Mouse (Mus musculus): ENCODE data around the gene Mcm7.
"Not testable (repeated sequence)": the region's sequence is repeated elsewhere in the genome, so short reads cannot be mapped to it uniquely, and the experiment has no call there.

The Mcm7 gene

DNA sequence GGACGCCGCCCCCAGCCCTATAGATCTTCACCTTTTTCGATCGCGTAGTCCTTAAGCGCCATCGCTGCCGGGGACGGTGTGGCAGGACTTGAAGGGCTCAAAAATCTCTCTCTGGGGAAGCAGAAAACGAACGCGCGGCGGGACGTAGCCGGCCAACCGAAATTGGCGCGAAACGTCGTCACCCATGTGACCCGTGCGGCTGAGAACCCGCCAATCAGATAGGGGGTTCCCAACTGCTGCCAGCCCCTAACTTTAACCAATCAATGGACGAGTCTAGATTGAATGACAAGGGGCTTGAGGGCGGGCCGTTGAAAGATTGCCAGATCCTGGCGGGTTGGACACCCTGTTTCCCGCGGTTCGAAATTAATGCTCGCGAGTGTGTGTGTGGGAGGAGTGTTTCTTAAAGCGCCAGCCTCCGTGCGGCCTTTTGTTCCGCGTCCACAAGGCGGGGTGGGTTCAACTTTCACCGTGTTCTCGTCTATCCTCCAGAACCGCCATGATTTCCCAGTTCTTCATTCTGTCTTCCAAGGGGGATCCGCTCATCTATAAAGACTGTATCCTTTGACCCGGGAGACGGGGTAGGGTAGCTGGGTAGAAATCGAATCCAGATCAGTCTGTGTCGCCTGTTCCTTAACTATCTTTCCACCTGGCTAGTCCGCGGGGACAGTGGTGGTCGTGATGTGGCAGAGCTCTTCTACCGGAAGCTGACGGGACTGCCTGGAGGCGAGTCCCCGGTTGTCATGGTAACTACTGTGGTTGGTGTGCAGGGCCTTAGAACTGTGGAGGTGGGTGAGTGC, at the start of gene Mcm7, which contains the start of gene Ap4m1:
Gene Mcm7 (minus strand): TSS at position 728 of the 797 bp plus-strand sequence.
Gene Ap4m1 (plus strand): TSS at position 308 of the 797 bp plus-strand sequence.
- peak; percentile 100 for DNase-seq

GRCm38 (mm10) chr5:138219864-138220263, 47.6 kb upstream of the Mcm7 start:
- DNase-seq = no peak

DNA sequence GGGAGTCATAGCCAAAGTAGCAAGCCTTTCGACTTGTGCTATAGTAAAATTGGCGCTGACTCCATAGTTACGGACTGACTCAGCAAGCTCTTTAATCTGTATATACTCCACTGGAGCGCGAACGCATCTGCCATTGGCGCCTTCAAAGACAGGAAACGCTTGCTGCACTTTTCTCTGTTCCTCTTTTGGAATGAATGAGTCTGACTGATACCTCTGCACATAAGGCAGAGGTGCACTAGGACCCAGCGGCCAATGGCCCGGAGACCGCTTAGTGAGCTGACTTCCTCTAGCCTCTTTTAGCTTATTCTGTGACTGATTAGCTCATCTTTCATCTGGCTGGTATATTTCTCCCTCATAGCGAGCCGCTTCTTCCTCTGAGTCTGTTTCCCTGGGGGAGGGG, 44.4 kb upstream of the Mcm7 start:
- DNase-seq = not testable (repeated sequence)

DNA sequence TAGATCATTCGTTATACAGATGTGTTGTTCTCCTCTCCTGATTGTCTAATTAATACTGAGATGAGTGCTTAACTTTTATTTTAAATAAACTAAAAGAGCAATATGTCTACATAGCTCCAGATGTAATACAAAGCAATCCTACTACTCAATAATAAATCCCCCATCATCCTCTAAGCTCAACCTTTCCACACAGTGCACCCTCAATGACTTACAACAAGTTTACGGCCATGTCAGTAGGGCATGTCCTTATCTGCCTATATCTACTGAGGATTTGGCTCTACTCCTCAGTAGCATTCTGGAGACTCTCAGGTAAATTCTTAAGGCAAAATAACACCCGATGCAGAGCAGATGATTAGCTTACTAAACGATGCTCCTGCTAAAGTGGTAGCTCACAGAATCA, 35.7 kb upstream of the Mcm7 start:
- no peak for DNase-seq

GRCm38 (mm10) chr5:138207253-138207652, 35.0 kb upstream of the Mcm7 start:
- peak; percentile 93 for DNase-seq

- DNase-seq = no peak
Measured at GRCm38 (mm10) chr5:138202086-138202485, 29.9 kb upstream of the Mcm7 start.

DNA sequence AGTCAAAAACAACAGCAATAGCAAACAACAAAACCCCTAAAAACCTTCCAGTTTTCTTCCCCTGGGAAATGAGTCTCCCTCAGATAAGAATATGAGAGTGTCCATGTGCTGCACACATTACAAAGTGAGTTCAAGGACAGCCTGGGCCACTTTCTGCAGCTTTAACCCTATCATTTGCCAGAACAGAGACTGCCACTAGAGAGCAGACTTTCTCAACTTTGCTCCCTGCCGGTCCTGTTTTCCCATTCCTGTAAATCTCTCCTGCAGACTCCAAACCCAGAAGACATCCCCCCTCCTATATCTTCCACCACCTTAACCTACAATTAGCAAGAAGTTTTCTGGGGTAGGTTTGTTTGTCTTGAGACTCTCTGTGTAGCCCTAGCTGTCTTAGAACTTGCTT, 27.4 kb upstream of the Mcm7 start:
- peak; percentile 68 for DNase-seq

- peak; percentile 82 for DNase-seq
Measured at GRCm38 (mm10) chr5:138195463-138195862, 23.2 kb upstream of the Mcm7 start.

DNA sequence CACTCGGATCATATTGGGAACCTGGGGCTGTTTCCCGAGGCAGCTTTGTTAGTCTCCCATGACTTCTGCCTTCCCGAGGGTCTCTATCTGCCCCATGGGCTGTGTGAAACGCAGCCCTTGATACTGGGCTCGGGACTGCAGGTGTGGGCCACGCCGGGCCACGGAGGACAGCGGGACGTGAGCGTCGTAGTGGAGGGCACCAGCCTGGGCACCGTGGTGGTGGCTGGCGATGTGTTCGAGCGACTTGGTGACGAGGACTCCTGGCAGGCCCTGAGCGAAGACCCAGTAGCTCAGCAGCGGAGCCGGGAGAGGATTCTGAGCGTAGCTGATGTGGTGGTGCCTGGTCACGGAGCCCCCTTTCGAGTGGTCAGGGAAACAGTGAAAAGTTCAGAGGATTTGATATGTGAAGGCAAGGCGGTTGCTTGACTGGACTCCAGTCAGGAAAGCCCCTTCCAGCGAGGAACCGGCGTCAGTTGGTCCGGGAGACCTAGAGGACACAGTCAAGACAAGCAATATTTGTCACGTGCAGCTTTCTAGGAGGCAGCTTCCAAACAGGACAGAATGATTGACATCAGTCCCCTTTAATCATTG, 22.6 kb upstream of the Mcm7 start:
- DNase-seq = no peak

- DNase-seq = peak; percentile 98
Measured at GRCm38 (mm10) chr5:138193771-138194727, 21.8 kb upstream of the Mcm7 start, which contains the start of gene Mblac1. Mblac1 (plus strand) TSS chr5:138194314.

GRCm38 (mm10) chr5:138187661-138188306, 15.6 kb upstream of the Mcm7 start:
- DNase-seq = peak; percentile 98

- peak; percentile 99 for DNase-seq
Measured at GRCm38 (mm10) chr5:138186950-138187638, 14.9 kb upstream of the Mcm7 start, which contains the start of the genes Taf6 and Cnpy4. Taf6 (minus strand) TSS chr5:138187451. Cnpy4 (plus strand) TSS chr5:138187485.

DNA sequence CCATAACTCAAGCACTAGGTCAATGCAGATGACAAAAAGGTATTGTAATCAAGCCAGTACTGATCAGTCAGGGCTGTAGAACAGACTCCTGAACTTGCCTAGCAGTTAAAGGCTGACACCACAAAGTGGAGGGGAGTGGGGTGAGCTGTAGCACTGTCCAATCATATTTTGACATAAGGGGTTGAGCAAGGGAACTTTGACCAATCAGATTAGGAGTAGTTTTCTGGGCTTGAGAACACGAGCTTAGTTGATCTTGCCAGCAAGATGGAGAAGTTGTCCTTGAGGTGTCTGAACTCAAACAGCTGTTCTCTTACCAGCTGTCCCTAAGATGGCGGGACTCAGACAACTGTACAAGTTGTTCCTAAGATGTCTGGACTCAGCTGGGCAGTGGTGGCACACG, 995 bp upstream of the Mcm7 start:
- no peak for DNase-seq

DNA sequence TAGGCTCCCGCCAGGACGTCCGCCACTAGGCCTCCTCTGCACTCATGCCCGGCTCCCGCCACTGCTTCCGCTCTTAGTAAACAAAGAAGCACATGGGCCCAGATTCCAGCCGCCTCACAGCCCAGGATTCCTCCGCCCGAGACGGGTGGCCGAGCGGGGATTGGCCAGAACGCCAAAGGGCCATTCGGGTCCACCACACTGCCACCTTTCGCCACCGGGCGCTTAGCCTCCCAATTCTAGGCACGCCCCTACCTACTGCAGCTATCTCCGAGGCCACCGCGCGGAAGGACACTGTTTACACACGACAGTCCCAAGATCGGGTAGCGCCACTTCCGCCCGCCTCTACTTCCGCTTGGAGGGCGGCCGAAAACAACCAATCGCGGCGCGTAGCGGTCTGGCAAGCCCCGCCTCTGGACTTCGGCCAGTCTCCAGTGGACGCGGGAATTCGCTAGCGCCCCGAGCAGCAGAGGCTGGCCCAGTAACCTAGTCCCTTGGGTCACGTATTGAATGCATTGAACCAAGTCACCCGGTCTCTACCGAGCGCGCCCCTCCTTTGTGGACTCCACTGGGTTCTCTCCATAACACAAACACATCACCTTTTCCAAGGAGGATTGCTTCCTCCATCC, 1.2 kb downstream of the Mcm7 start:
- peak; percentile 100 for DNase-seq

GRCm38 (mm10) chr5:138165594-138165993, 6.6 kb downstream of the Mcm7 start:
- no peak for DNase-seq

DNA sequence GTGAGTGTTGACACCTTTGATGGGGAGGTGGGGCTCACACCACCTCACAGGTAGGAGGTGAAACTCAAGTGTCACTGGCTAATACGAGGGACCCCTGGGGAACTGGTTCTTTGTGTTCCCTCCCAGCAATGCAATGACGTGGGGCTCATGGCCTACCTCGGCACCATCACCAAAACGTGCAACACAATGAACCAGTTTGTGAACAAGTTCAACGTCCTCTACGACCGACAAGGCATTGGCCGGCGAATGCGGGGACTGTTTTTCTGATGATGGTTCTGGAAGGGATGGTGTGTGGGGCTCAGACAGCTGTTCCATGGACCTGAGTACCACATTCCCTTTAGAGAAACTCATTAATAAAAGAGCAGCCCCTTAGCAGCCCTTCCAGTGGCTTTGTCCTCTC, 8.6 kb downstream of the Mcm7 start:
- DNase-seq = peak; percentile 79

DNA sequence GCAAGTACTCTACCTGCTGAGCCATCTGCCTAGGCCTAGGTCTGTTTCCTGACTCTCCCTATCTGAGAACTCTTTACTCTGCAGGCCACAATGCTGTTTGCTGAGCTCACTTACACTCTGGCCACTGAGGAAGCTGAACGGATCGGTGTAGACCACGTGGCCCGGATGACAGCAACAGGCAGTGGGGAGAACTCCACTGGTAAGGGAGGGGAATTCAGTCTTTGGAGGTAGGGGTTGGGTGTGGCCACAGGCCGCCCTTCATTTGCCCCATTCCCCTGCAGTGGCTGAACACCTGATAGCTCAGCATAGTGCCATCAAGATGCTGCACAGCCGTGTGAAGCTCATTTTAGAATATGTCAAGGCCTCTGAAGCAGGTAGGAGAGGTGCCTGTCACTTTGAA, 9.2 kb downstream of the Mcm7 start:
- peak; percentile 84 for DNase-seq

GRCm38 (mm10) chr5:138160842-138161665, 11.2 kb downstream of the Mcm7 start, which contains the start of gene Cops6:
Cops6 (plus strand) TSS chr5:138161071.
- DNase-seq = peak; percentile 99

DNA sequence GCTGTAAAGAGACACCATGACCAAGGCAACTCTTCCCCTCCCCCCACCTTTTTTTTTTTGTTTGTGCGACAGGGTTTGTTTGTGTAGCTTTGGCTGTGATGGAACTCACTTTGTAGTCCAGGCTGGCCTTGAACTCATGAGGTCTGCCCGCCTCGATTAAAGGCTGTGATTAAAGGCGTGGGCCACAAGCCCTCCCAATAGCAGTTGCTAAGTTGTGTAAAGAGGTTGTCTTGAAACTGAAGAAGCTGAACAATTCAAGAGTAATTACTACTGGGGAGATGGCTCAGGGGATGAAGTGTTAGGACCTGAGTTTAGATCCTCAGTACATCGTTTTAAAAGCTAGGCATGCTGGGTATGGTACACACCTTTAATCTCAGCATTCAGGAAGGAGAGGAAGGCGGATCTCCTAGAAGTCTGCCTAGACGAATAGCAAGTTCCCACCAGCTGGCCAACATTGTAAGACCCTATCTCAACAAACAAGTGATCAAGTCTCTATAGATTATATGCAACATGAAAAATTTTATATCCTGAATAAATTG, 11.9 kb downstream of the Mcm7 start:
- DNase-seq = peak; percentile 85

GRCm38 (mm10) chr5:138155443-138155976, 16.7 kb downstream of the Mcm7 start, which contains the start of gene Zfp113:
Zfp113 (minus strand) TSS chr5:138155744.
- DNase-seq = peak; percentile 99
